Mouse (Mus musculus): ENCODE measurements around the gene Pik3r2. TPM values are rescaled to one million over a fixed set of nuclear protein-coding genes. Genes with fewer than 3 reads are reported as not detected.

Pik3r2 gene
- polyA plus RNA-seq, 1 experiment = 20.1 TPM

DNA sequence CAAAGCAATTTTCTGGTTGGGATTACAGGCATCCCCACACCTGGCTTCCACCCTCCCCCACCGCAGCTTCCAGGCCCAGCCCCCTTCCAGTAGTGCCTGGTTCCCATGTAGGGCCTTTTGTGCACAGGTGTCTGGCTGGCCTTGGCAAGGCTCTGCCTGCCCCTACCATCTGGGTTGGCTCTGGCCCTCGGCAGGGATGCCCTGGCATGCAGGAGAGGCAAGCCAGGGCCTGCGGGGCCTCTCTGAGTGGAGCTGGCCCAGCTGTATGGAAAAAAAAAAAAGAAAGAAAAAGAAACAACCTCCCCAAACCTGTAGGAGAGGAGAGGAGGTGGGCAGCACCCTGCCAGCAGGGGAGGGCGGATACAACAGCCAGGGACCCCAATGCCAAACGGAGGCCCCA lies 3.1 kb downstream of the Pik3r2 start:
- H3K36me3 ChIP-seq (ENCODE audit: control insufficient read depth, insufficient read depth, low read length, poor library complexity, severe bottlenecking) = no peaks in the 10 kb centered on the region
- H3K4me3 ChIP-seq (ENCODE audit: low read depth, low read length) = no peak overlapping the region
- H3K9me3 ChIP-seq (replicated peaks; ENCODE audit: control insufficient read depth, insufficient read depth, low read length, poor library complexity, severe bottlenecking) = no peaks in the 10 kb centered on the region
- no peaks in the 10 kb centered on the region for H3K27me3 ChIP-seq (ENCODE audit: control insufficient read depth, insufficient read depth, low read length, poor library complexity, severe bottlenecking)
- H3K4me1 ChIP-seq (ENCODE audit: control insufficient read depth, insufficient read depth, low read length) = peaks cover 2% of the 10 kb centered on the region
- no peak overlapping the region for H3K27ac ChIP-seq (ENCODE audit: insufficient read depth, low read length)
- no peak for TF ChIP-seq EP300 (IDR thresholded peaks at IDR 0.05; ENCODE audit: insufficient read depth, low read depth, low read length)
- no peak for TF ChIP-seq POLR2A (IDR thresholded peaks at IDR 0.05; ENCODE audit: insufficient read depth, low read length)
- TF ChIP-seq CTCF (IDR thresholded peaks at IDR 0.05; ENCODE audit: low read depth, low read length) = no peak
- no peak overlapping the region for H3K9ac ChIP-seq (ENCODE audit: low read depth, poor library complexity, severe bottlenecking)

DNA sequence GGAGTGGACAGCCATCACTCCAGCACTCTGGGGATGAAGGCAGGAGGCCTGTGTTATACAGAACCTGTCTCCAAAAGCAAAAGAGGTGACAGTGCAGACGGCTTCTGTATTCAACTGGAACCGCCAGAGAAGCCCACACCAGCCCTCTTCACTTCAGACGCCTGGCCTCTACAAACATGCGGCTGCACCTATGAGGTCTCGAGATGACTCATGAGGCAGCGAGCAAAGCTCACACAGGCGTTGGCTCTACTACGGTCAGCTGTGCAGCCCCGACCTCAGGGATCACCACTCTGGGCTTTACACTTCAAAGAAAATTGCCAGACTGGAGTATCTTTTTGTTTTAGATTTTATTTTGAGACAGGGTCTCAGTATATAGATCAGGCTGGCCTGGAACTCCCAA lies 3.6 kb downstream of the Pik3r2 start:
- Histone ChIP-seq H3K27me3 (ENCODE audit: control insufficient read depth, insufficient read depth, low read length, poor library complexity, severe bottlenecking) (no peaks in the 10 kb centered on the region), H3K9ac (ENCODE audit: low read depth, poor library complexity, severe bottlenecking) (no peak overlapping the region), H3K9me3 (replicated peaks; ENCODE audit: control insufficient read depth, insufficient read depth, low read length, poor library complexity, severe bottlenecking) (no peaks in the 10 kb centered on the region), H3K36me3 (ENCODE audit: control insufficient read depth, insufficient read depth, low read length, poor library complexity, severe bottlenecking) (no peaks in the 10 kb centered on the region), H3K4me3 (ENCODE audit: low read depth, low read length) (no peak overlapping the region), H3K27ac (ENCODE audit: insufficient read depth, low read length) (no peak overlapping the region), H3K4me1 (ENCODE audit: control insufficient read depth, insufficient read depth, low read length) (peaks cover 2% of the 10 kb centered on the region)
- TF ChIP-seq POLR2A (IDR thresholded peaks at IDR 0.05; ENCODE audit: insufficient read depth, low read length) (no peak), CTCF (IDR thresholded peaks at IDR 0.05; ENCODE audit: low read depth, low read length) (no peak), EP300 (IDR thresholded peaks at IDR 0.05; ENCODE audit: insufficient read depth, low read depth, low read length) (no peak)

DNA sequence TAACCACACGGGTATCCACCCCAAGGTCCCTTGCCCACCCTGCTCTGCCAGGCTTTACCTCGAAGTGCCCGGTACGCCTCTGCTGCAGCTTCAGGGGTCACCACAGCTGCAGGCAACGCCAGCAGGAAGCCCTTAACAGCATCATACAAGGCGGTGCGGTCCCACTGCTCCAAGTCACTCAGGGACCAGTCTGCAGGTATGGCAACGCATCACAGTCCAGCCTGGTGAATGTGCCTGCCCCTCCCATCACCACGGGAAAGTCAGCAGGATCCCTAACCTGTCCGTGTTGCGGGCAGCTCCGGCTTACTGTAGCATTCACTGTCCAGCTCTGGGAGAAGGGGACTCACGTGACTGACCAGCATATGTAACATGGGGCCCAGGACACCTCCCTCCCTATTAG lies 4.4 kb downstream of the Pik3r2 start:
- TF ChIP-seq CTCF (IDR thresholded peaks at IDR 0.05; ENCODE audit: low read depth, low read length) = no peak
- TF ChIP-seq POLR2A (IDR thresholded peaks at IDR 0.05; ENCODE audit: insufficient read depth, low read length) = no peak
- no peak for TF ChIP-seq EP300 (IDR thresholded peaks at IDR 0.05; ENCODE audit: insufficient read depth, low read depth, low read length)
- H3K4me3 ChIP-seq (ENCODE audit: low read depth, low read length) = no peak overlapping the region
- no peaks in the 10 kb centered on the region for H3K36me3 ChIP-seq (ENCODE audit: control insufficient read depth, insufficient read depth, low read length, poor library complexity, severe bottlenecking)
- no peaks in the 10 kb centered on the region for H3K27me3 ChIP-seq (ENCODE audit: control insufficient read depth, insufficient read depth, low read length, poor library complexity, severe bottlenecking)
- H3K4me1 ChIP-seq (ENCODE audit: control insufficient read depth, insufficient read depth, low read length) = peaks cover 4% of the 10 kb centered on the region
- no peak overlapping the region for H3K27ac ChIP-seq (ENCODE audit: insufficient read depth, low read length)
- no peak overlapping the region for H3K9ac ChIP-seq (ENCODE audit: low read depth, poor library complexity, severe bottlenecking)
- no peaks in the 10 kb centered on the region for H3K9me3 ChIP-seq (replicated peaks; ENCODE audit: control insufficient read depth, insufficient read depth, low read length, poor library complexity, severe bottlenecking)

DNA sequence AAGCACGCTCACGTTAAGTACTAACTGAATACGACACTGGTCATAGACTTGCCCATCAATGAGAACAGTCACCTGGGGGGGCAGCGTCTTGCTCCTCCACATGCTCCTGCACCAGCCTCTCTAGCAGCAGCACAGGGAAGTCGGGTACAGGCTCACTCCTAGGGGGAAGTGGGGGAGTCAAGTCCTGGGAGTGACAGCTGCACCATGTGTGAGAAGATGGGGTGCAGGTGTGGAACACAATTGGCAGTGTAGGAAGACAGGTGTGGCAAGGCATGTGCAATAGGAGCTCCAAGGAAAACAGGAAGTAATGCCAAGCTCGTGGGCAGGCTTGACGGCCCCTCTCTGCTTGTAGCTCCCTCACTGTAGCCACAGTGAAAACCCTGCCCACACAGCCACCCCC lies 5.3 kb downstream of the Pik3r2 start:
- Histone ChIP-seq H3K27me3 (ENCODE audit: control insufficient read depth, insufficient read depth, low read length, poor library complexity, severe bottlenecking) (no peaks in the 10 kb centered on the region), H3K4me1 (ENCODE audit: control insufficient read depth, insufficient read depth, low read length) (peaks cover 4% of the 10 kb centered on the region), H3K36me3 (ENCODE audit: control insufficient read depth, insufficient read depth, low read length, poor library complexity, severe bottlenecking) (no peaks in the 10 kb centered on the region)

DNA sequence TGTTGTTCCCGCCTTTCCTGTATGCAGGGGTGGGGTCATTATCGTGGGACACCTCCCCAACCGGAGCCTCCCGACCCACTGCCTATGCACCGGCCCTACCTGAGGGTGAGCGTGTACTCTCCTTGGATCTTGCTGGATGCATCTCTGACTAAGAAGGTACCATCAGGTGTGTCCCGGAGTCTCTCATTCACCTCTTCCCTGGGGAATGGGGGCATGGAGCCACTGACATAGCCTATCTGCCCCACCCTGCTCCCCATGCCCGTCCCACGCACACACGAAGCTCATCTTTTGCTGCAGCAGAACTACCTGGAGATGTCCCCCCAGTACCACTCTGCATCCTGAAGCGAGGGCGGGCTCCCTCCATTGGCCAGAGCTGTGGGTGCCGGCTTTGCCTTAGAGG lies 5.8 kb downstream of the Pik3r2 start:
- H3K4me3 ChIP-seq (ENCODE audit: low read depth, low read length) = no peak overlapping the region
- H3K27ac ChIP-seq (ENCODE audit: insufficient read depth, low read length) = no peak overlapping the region
- H3K27me3 ChIP-seq (ENCODE audit: control insufficient read depth, insufficient read depth, low read length, poor library complexity, severe bottlenecking) = no peaks in the 10 kb centered on the region
- H3K9ac ChIP-seq (ENCODE audit: low read depth, poor library complexity, severe bottlenecking) = no peak overlapping the region
- TF ChIP-seq POLR2A (IDR thresholded peaks at IDR 0.05; ENCODE audit: insufficient read depth, low read length) = no peak
- no peak for TF ChIP-seq CTCF (IDR thresholded peaks at IDR 0.05; ENCODE audit: low read depth, low read length)
- TF ChIP-seq EP300 (IDR thresholded peaks at IDR 0.05; ENCODE audit: insufficient read depth, low read depth, low read length) = no peak
- H3K4me1 ChIP-seq (ENCODE audit: control insufficient read depth, insufficient read depth, low read length) = peaks cover 4% of the 10 kb centered on the region
- no peaks in the 10 kb centered on the region for H3K36me3 ChIP-seq (ENCODE audit: control insufficient read depth, insufficient read depth, low read length, poor library complexity, severe bottlenecking)
- H3K9me3 ChIP-seq (replicated peaks; ENCODE audit: control insufficient read depth, insufficient read depth, low read length, poor library complexity, severe bottlenecking) = no peaks in the 10 kb centered on the region

More for the DNA sequence above, 5.3 kb downstream of the Pik3r2 start:
- Histone ChIP-seq H3K27ac (ENCODE audit: insufficient read depth, low read length) (no peak overlapping the region), H3K9ac (ENCODE audit: low read depth, poor library complexity, severe bottlenecking) (no peak overlapping the region), H3K9me3 (replicated peaks; ENCODE audit: control insufficient read depth, insufficient read depth, low read length, poor library complexity, severe bottlenecking) (no peaks in the 10 kb centered on the region), H3K4me3 (ENCODE audit: low read depth, low read length) (no peak overlapping the region)
- TF ChIP-seq POLR2A (IDR thresholded peaks at IDR 0.05; ENCODE audit: insufficient read depth, low read length) (no peak), CTCF (IDR thresholded peaks at IDR 0.05; ENCODE audit: low read depth, low read length) (no peak), EP300 (IDR thresholded peaks at IDR 0.05; ENCODE audit: insufficient read depth, low read depth, low read length) (no peak)

DNA sequence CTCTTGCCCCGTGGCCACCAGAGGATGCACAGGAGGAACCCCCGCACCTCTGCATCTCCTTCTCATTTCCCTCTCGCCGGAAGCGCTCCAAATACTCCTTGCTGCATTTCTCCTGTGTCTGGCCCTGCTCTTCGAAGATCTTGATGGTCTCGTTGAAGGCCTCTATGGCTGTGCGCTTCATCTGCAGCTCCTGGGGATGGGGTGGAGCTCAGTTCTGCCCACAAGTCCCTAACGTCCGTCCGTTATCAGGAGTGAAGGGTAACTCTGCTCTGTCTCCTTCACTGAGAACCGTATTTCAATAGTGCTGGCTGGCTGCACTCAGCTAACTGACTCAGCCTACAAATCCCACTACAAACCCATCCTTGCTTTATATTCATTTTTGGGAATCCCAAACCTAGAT lies 6.7 kb downstream of the Pik3r2 start:
- no peaks in the 10 kb centered on the region for H3K36me3 ChIP-seq (ENCODE audit: control insufficient read depth, insufficient read depth, low read length, poor library complexity, severe bottlenecking)
- no peak overlapping the region for H3K9ac ChIP-seq (ENCODE audit: low read depth, poor library complexity, severe bottlenecking)
- H3K4me1 ChIP-seq (ENCODE audit: control insufficient read depth, insufficient read depth, low read length) = peaks cover 4% of the 10 kb centered on the region
- no peak for TF ChIP-seq CTCF (IDR thresholded peaks at IDR 0.05; ENCODE audit: low read depth, low read length)
- 0 out of 2 replicates have a peak overlapping the region, but pooled peaks have one; percentile 0 for H3K4me3 ChIP-seq (ENCODE audit: low read depth, low read length)
- no peaks in the 10 kb centered on the region for H3K9me3 ChIP-seq (replicated peaks; ENCODE audit: control insufficient read depth, insufficient read depth, low read length, poor library complexity, severe bottlenecking)
- no peak overlapping the region for H3K27ac ChIP-seq (ENCODE audit: insufficient read depth, low read length)
- no peaks in the 10 kb centered on the region for H3K27me3 ChIP-seq (ENCODE audit: control insufficient read depth, insufficient read depth, low read length, poor library complexity, severe bottlenecking)

Measured in ES-Bruce4 (cell line).